Mouse (Mus musculus): Measurements from ENCODE around the gene Dbt.

The Dbt gene

DNA sequence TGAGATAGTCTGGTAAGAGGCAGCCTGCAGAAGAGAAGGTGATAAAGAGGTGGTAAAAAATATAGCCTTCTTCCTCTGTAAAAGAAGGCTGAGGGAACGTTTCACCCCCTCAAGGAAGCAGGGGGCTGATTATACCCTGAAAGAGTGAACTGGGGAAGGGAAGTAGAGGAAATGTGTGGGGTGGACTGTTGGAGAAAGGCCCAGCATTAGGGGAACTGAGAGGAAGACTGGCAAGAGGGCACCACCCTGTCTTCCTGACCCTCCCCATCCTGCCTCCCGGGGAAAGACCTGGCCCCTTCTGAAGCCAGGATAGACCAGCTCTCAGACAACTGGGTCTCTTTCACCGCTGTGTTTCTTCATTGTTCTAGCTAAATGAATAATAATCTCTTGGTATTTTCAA, 29.7 kb downstream of the Dbt start:
- DNase-seq: no peak

DNA sequence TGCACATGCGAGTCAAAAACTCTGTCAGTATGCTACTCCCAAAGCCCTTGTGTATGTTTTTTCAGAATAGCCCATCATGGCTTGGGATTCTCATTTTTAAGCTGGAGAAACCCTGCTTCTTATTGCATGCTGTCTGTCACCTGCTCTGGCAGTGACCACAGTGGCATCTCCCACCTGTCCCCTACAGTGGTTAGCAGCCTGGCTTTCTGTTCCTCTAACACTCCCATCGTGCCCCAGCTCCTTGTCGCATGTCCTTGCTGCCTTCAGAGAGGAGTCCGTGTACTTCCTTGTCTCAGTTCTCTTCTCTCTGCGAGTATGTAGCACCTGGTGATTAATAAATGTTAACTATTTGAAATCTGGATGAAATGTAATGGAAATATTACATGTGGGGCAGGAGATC, 34.6 kb downstream of the Dbt start:
- no peak for DNase-seq

DNA sequence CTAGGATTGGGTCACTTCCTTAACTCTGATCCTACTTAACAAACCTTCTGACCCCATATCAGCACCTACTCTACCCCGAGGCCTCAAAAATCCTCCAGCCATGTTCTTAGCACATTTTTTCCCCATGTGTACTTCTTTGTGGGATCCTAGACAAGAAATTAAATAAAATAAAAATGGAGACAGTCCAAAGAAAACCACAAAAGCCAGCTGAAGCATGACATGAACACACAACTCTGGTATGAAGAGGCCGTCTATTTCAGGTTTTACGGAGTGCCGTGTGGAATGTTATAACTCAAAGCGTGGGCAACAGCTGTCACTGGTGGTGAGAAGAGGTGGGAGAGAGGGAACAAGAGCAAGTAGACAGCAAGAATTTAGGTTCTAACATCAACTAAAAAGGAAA, 38.5 kb downstream of the Dbt start:
- DNase-seq: no peak

DNA sequence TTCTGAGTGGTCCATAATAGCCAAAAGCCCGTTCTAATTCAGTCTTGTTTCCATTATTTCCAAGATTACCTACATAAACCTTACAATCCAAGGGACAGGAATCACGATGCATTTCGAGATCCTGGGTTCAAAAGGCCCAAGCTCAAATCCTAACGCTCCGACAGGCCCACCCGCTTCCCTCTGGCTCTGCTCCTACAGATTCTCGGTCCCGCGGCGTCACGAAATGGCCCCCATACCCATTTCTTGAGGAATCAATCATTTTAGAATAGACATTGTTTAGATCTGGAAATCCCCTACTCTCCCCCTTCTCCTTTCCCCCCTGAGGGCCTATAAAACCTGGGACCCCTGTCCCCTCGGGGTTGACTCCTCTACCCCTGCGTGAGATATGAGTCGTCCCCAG, 48.4 kb downstream of the Dbt start:
- peak; percentile 18 for DNase-seq

DNA sequence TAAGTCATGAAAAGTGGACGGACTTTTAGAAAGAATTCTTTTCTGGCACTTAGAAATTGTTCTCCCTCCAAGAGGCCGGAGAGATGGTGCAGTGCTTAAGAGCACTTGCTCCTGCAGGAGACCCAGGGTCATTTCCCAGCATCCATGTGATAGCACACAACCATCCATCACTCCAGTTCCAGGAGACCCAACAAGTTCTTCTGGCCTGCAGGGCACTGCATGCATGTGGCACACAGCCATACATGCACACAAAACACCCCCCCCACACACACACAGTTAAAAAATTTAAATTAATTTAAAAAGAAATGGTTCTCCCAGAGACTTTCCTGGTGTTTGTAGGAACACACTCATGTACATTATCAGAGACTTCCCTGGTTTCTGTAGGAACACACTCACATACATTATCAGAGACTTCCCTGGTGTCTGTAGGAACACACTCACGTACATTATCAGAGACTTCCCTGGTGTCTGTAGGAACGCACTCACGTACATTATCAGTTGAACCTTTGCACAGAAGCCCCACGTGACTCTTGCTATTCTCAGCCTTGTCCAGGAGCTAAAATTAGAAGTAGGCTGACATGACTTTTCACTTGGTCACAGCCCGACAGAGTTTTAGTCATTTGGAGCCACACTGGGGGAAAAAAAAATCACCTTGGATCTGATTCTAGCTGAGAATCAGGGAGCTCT, 49.7 kb downstream of the Dbt start, which contains the start of gene Lrrc39:
Gene Lrrc39 (plus strand): TSS at position 566 of the 687 bp plus-strand sequence.
- no peak for DNase-seq

DNA sequence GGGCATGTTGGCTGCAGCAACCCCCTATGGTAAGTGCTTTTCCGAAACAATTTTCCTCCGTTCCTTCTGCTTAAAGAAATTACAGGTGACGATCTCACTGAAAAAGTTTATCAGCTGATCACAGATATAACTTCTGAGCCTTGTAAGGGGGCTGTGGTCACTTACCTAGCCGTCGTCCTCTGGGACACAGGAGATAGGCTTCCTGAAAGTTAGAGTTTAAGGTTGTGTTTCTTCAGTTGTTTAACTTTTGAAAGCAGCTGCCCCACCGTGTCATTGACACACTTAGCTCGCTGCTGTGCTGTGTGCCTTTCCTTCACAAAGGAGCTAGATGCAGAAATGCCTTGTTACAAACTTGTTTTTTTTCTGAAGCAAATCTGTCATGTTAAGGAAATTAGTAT, 50.2 kb downstream of the Dbt start:
- no peak for DNase-seq

DNA sequence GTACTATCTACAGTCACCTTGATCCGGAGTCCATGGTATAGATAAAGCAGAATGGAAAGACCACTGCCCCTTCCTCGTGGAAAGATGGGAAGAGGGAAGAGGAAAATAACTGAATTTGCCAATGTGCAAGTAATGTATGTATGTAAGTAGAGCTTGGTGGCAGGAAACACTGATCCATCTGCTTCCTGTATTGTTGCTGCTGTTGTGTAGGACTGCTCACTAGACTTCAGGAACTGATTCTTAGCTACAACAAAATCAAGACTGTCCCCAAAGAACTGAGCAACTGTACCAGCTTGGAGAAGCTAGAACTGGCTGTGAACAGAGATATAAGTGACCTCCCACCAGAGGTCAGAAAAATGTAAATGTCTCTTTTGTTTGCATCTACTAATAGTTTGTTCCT, 57.8 kb downstream of the Dbt start:
- DNase-seq: no peak

DNA sequence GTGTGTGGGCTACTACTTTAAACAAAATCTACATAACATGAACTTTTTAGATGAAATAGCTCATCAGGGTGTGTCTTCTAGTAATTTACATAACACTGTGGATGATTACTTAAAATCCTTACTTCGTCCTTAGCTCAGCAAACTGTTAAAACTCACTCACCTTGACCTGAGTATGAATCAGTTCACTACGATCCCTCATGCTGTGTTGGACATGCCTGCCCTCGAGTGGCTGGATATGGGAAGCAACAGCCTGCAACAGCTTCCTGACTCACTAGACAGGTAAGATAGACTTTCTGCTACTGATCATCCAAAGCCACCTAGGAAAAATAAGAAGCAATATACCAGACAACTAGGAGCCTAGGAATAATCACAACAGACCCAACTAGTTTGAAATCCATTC, 64.4 kb downstream of the Dbt start:
- no peak for DNase-seq

DNA sequence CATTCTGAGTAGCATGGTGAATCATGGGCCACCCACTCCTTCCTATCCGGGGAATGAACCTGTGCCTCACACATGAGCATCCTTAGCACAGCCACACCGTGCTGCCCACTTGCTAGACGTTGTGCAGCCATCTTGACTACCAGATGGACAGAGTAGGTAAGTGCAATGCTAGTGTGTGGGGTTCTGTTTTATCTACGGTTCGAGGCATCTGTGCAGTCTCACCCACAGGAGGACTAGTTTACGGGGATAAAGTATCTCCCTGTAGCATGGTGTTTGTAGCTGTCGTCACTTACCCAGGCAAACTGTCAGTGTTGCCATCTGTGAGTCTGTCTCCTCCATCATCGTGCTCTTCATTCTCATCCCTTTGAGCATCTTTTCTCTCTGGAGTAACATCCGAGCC, 69.3 kb downstream of the Dbt start:
- no peak for DNase-seq

DNA sequence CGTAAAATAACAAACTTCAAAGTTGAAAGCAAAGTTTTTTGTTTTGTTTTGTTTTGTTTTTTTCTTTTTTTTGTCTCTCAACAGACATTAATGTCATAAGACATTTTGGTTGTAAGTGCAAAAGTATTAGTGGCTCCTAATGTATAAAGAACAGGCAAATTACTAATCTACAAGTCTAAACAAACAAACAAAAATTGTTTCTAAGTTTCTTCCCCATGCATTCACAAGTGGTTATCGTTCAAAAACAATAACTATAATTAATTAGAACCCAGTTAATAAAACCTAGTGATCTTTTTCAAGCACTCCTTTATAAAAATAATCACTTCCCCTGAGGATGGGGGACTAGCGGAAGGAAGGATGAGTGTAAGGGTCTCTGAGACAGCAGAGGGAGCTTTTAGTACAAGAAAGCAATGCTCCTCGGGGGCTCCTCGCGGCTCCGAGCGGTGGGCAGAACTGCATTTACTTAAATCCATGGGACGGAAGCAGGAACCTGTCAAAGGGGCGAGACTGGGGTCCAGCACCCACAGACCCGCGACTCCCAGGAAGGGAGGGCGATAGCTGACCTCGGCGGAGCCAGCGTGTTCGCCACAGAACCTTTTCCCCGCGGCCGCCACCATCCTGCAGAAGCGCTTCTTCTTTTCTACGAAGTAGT, 81.3 kb downstream of the Dbt start:
- DNase-seq: peak; percentile 60

DNA sequence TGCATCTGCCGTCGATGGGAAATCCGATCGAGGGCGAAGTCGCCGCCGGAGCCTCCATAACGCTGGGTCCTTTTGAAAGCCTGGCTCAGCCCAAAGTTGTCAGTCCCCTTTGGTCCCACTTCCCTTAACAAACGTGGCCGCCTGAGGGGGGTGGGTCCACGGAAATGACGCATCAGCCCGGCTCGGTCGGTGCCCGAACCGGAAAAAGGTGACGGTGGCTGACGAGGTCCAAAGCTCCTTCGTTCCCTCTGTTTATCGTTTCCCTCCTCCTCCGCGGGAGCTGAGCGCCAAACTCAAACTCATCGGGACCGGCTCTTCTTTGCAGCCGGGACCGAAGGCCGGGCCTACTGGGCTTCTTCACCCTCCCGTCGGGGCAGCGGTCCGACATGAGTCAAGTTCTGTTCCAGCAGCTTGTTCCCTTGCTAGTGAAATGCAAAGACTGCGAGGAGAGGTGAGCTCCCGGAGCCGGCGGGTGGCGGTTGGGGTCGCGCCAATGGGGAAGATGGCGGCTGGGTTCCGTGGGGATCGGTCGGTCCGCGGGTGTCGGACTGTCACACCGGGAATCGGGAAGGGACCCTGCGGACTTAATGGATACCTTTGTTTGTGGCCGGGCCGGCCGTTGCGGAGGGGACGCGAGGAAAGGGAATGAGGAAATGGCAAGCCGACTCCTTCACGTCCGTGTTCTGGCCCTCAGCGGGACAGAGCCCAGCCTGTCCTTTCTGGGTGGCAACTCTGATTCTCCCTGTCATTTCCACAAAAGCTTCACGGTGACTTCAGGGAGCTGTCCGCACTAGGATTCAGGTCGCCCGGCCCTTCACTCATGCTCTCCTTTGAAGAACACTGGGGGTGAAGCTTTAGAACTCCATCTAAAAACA, 82.1 kb downstream of the Dbt start, which contains the start of gene Sass6:
Gene Sass6 (plus strand): TSS at position 255 of the 875 bp plus-strand sequence.
- DNase-seq: peak; percentile 99

DNA sequence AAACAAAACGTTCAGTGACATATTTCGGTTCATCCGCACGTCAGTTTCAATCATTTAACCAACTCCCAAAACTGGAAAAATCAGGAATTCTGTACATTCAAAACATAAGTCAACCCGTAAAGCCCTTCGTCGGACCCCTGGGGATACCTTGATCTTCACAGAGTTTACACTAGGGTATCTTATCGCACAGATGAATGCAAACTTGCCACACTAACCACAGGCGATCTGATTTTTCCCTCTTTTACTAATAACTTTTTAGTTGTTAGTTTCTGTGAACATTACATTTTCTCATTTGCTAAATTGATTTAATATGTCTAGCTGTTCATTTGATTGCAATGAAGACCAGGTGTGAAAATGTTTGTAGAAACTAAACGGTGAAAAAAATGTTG, 82.7 kb downstream of the Dbt start:
- no peak for DNase-seq

All from right cerebral cortex, postnatal 4 days (tissue).